Mouse (Mus musculus): ENCODE measurements around the gene Klkb1. TPM values are rescaled to one million over a fixed set of nuclear protein-coding genes. Genes with fewer than 3 reads are reported as not detected.
A peak's percentile ranks its signal among the peaks of the same experiment; 100 is the strongest.

Gene Klkb1
- polyA plus RNA-seq, 1 experiment = 0.26 TPM

DNA sequence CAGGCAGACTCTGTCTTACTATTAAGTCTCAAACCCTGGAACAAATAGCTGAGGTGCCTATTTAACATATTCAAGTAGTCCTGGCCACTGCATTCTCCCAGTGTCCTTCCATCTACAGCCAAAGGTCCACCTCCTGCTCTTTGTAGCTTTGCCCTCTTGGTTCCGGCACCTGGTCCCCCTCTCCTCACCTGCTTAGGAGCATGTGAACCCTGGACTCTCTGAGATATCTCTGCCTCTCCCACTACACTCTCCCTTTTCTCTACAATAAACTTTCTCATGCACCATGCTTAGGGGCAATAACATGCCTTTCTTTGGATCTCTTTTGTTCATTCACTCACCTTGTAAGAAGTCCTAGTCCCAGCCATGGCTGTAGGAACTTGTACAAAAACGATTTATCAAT is 26.7 kb upstream of the Klkb1 start:
- TF ChIP-seq POLR2A (IDR thresholded peaks at IDR 0.05; ENCODE audit: low read depth, low read length) = no peak
- no peak for TF ChIP-seq CTCF (IDR thresholded peaks at IDR 0.05; ENCODE audit: borderline replicate concordance, insufficient read depth, low read length)
- no peak overlapping the region for H3K27ac ChIP-seq (ENCODE audit: insufficient read depth, low read length)
- H3K4me3 ChIP-seq (ENCODE audit: insufficient read depth, low read length) = no peak overlapping the region
- H3K4me1 ChIP-seq (ENCODE audit: control insufficient read depth, insufficient read depth, low read length) = no peaks in the 10 kb centered on the region

DNA sequence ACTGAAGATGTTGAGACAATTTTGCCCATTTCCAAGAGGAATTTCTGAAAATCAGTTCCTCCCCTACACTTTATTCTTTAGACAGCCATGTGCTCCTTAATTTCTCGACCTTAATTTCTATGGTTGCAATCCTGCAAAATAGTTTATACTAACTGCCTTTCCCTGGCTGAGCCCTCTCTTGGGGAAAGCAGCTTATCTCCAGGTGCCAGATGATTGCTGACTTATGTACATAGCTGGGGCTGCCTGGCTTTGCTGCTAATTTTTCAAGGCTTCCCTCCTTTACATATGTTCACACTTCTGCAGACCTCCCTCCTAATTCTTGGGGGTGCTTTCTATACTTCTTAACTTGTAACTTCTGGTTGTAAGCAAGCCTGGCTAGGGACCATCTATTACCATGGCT is 26.3 kb upstream of the Klkb1 start:
- Histone ChIP-seq H3K4me3 (ENCODE audit: insufficient read depth, low read length) (no peak overlapping the region), H3K4me1 (ENCODE audit: control insufficient read depth, insufficient read depth, low read length) (no peaks in the 10 kb centered on the region), H3K27ac (ENCODE audit: insufficient read depth, low read length) (no peak overlapping the region)
- TF ChIP-seq POLR2A (IDR thresholded peaks at IDR 0.05; ENCODE audit: low read depth, low read length) = no peak
- TF ChIP-seq CTCF (IDR thresholded peaks at IDR 0.05; ENCODE audit: borderline replicate concordance, insufficient read depth, low read length) = no peak

DNA sequence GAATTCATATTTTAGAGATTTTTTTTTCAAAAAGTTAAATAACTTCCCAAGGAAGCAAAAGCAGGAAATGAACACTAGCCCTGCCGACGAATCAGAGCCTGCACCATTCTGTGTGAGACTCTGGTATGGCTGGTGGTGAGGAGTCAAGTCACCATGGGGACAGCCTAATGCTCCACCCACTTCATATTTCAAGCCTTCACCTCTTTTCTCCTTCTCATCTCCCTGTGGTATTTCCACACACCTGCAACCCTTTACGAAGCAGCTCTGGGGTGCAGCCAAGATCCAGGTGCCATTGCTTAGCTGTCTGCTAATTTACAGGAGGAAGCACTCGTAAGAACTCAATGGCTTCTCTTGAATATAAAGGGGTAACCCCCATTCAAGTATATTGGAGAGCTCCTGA is 16.3 kb upstream of the Klkb1 start:
- Histone ChIP-seq H3K4me1 (ENCODE audit: control insufficient read depth, insufficient read depth, low read length) (no peaks in the 10 kb centered on the region), H3K4me3 (ENCODE audit: insufficient read depth, low read length) (no peak overlapping the region), H3K27ac (ENCODE audit: insufficient read depth, low read length) (no peak overlapping the region)
- no peak for TF ChIP-seq CTCF (IDR thresholded peaks at IDR 0.05; ENCODE audit: borderline replicate concordance, insufficient read depth, low read length)
- TF ChIP-seq POLR2A (IDR thresholded peaks at IDR 0.05; ENCODE audit: low read depth, low read length) = no peak

DNA sequence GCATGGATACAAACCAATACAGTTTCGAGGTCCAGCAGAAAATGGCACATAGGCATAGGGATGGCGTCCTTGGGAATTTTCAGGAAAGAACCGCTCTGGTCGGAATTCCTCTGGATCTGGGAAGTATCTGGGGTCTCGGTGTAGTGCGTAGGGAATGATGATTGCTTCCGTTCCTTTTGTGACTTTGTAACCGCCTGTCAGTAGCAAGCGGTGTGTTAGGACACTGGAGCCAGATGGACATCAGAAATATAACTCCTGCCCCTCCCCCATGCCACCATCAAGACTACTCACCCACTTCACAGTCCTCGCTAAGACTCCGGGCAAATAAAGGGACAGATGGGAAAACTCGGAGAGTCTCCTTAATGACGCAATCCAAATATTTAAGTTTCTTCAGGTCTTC is 13.7 kb upstream of the Klkb1 start, which contains the start of gene Gm45753:
TSS of gene Gm45753 (minus strand) at position 101 of the 400 bp plus-strand sequence.
- Histone ChIP-seq H3K27ac (ENCODE audit: insufficient read depth, low read length) (no peak within 1 kb of the TSS), H3K4me1 (ENCODE audit: control insufficient read depth, insufficient read depth, low read length) (no peaks in the 10 kb centered on the region), H3K4me3 (ENCODE audit: insufficient read depth, low read length) (no peak within 1 kb of the TSS)
- TF ChIP-seq POLR2A (IDR thresholded peaks at IDR 0.05; ENCODE audit: low read depth, low read length) = no peak
- no peak for TF ChIP-seq CTCF (IDR thresholded peaks at IDR 0.05; ENCODE audit: borderline replicate concordance, insufficient read depth, low read length)

DNA sequence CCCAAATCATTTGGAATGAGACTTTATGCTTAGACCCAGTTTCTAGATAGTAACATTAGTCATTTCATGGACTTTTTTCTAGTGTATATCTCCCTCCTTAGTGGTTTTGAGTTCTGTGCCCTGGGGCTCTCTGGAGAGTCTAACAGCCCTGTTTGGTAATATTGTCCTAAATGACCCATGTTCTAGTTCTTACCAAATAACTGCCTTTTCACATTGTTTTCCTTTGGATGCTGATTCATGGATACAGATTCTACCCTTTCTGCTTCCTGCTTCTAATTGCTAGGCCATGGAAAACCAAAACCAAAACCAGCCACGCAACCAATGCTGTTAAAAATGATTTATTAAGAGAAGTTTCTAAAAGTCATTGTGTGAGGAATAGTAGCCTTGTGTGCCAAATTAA is 10.8 kb upstream of the Klkb1 start:
- no peaks in the 10 kb centered on the region for H3K4me1 ChIP-seq (ENCODE audit: control insufficient read depth, insufficient read depth, low read length)
- no peak overlapping the region for H3K4me3 ChIP-seq (ENCODE audit: insufficient read depth, low read length)
- peak overlapping the region; percentile 40; the same call in 1 of the 2 replicates for H3K27ac ChIP-seq (ENCODE audit: insufficient read depth, low read length)
- TF ChIP-seq CTCF (IDR thresholded peaks at IDR 0.05; ENCODE audit: borderline replicate concordance, insufficient read depth, low read length) (no peak), POLR2A (IDR thresholded peaks at IDR 0.05; ENCODE audit: low read depth, low read length) (no peak)

DNA sequence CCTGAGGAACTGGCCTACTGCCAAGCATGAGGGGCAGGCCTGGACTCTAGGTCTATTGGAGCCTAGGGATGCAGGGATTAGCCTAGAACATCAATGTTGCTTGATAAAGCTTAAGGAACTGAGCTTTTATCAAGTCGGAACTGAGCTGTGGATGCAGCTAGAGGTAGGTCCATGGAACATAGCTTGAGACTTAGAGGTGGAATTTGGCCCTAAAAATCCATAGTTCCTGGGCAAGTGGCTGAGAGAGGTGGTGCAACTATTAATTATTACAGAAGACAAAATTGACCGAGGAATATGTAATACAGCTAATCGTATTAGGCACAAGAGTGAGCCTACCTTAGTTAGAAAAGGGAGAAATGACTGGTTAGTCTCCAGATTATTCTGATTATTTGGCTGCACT is 9.7 kb upstream of the Klkb1 start:
- Histone ChIP-seq H3K4me3 (ENCODE audit: insufficient read depth, low read length) (no peak overlapping the region), H3K27ac (ENCODE audit: insufficient read depth, low read length) (no peak overlapping the region), H3K4me1 (ENCODE audit: control insufficient read depth, insufficient read depth, low read length) (no peaks in the 10 kb centered on the region)
- no peak for TF ChIP-seq POLR2A (IDR thresholded peaks at IDR 0.05; ENCODE audit: low read depth, low read length)
- no peak for TF ChIP-seq CTCF (IDR thresholded peaks at IDR 0.05; ENCODE audit: borderline replicate concordance, insufficient read depth, low read length)

DNA sequence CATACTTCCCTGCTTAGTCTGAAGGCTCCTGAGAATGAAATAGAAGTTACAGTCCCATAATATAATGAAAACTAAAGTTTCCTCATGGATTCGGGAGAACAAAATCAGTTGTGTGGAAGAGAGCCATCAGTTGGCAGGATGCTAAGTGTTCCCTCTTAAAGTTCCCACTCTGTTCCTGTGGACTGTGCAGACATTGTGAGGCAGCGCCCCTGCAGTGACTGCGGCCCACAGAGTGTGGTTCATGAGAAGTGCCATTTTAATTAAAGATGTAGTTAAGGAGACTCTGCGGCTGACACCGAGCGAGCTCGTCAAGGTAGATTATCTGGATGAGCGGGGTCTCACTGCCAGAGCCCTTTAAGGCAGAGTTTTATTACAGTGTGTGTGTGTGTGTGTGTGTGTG is 7.7 kb upstream of the Klkb1 start:
- TF ChIP-seq POLR2A (IDR thresholded peaks at IDR 0.05; ENCODE audit: low read depth, low read length) = no peak
- TF ChIP-seq CTCF (IDR thresholded peaks at IDR 0.05; ENCODE audit: borderline replicate concordance, insufficient read depth, low read length) = no peak
- Histone ChIP-seq H3K4me1 (ENCODE audit: control insufficient read depth, insufficient read depth, low read length) (no peaks in the 10 kb centered on the region), H3K4me3 (ENCODE audit: insufficient read depth, low read length) (no peak overlapping the region), H3K27ac (ENCODE audit: insufficient read depth, low read length) (no peak overlapping the region)

DNA sequence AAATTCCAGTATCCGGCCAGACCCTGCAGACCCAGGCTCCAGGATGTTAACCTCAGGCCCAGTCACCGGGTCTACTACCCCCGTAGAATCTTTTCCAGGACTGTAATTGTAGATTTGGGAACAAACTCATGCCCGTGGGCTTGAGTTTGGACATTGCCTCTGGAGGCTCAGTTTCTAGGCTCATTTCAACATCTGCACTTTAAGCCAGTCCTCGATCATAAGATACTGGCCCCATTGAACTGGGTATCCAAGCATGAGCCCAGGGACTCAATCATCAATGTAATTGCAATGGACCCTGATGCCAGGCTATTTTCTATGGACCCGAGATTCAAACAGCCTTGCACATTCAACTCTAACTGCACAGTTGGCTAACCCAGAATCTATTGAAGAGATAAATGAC is 617 bp upstream of the Klkb1 start:
- TF ChIP-seq CTCF (IDR thresholded peaks at IDR 0.05; ENCODE audit: borderline replicate concordance, insufficient read depth, low read length) = no peak
- no peak for TF ChIP-seq POLR2A (IDR thresholded peaks at IDR 0.05; ENCODE audit: low read depth, low read length)
- Histone ChIP-seq H3K4me3 (ENCODE audit: insufficient read depth, low read length) (no peak overlapping the region), H3K4me1 (ENCODE audit: control insufficient read depth, insufficient read depth, low read length) (no peaks in the 10 kb centered on the region), H3K27ac (ENCODE audit: insufficient read depth, low read length) (no peak overlapping the region)

DNA sequence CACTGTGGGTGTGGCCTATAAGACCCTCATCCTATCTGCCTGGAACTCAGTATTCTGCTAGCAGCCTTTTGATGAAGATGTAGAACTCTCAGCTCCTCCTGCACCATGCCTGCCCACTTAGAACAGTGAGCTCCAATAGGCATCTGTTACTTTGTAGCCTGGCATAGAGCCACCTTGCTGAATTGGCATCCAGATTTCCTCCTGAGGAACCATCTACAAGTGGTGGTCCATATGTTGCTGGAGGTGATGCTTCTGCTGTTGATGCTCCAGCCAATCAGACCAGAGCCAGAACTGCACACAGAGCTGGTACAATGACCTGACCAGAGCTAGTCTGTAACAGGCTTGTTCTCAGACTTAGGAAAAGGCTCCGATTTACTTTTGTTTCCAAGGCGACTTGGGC is 2.9 kb downstream of the Klkb1 start:
- TF ChIP-seq CTCF (IDR thresholded peaks at IDR 0.05; ENCODE audit: borderline replicate concordance, insufficient read depth, low read length) = no peak
- H3K4me3 ChIP-seq (ENCODE audit: insufficient read depth, low read length) = no peak overlapping the region
- no peaks in the 10 kb centered on the region for H3K4me1 ChIP-seq (ENCODE audit: control insufficient read depth, insufficient read depth, low read length)

DNA sequence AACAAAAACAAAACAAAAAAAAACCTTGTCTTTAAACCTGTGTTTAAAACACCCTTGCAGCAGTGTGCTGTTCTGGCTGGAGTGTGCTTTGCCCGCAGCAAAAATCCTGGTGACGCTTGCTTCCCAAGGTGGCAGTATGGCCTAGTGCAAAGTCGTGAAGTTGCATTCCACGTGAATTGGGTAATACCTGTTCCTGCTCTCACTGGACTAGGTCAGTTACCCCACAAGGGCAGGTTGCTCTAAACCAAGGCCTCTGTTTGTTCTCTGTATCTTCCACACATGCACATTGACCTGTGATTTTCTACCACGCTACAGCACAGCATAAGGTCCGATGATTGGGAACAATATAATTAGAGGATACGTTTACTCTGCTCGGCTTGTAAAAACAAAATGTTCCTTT is 13.0 kb downstream of the Klkb1 start:
- H3K4me3 ChIP-seq (ENCODE audit: insufficient read depth, low read length) = no peak overlapping the region
- no peak overlapping the region for H3K27ac ChIP-seq (ENCODE audit: insufficient read depth, low read length)
- no peaks in the 10 kb centered on the region; the same call in 1 of the 2 replicates for H3K4me1 ChIP-seq (ENCODE audit: control insufficient read depth, insufficient read depth, low read length)
- TF ChIP-seq POLR2A (IDR thresholded peaks at IDR 0.05; ENCODE audit: low read depth, low read length) (no peak), CTCF (IDR thresholded peaks at IDR 0.05; ENCODE audit: borderline replicate concordance, insufficient read depth, low read length) (no peak)

More for the DNA sequence above, 2.9 kb downstream of the Klkb1 start:
- no peak overlapping the region for H3K27ac ChIP-seq (ENCODE audit: insufficient read depth, low read length)

DNA sequence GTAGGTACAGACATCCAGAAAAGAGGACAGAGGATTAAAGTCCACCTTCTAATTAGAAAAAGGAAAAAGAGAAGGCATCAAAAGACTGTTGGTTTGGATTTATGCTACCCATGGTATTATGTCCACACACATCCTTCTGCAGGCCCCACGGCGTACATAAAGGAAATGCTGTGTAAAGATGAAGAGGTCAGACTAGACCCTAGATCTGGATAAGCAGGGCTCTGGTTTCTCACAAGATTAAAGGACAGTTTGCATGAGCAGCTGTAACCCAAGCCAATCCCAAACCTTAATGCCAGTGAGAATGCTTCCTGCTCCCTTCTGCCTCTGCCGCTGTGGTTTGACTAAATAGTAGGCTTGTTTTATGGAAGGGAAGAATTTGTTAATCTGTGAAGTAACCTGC is 17.2 kb downstream of the Klkb1 start:
- H3K4me3 ChIP-seq (ENCODE audit: insufficient read depth, low read length) = no peak overlapping the region
- no peaks in the 10 kb centered on the region for H3K4me1 ChIP-seq (ENCODE audit: control insufficient read depth, insufficient read depth, low read length)
- TF ChIP-seq CTCF (IDR thresholded peaks at IDR 0.05; ENCODE audit: borderline replicate concordance, insufficient read depth, low read length) = no peak
- no peak for TF ChIP-seq POLR2A (IDR thresholded peaks at IDR 0.05; ENCODE audit: low read depth, low read length)
- H3K27ac ChIP-seq (ENCODE audit: insufficient read depth, low read length) = no peak overlapping the region
